Mouse (Mus musculus) CH12.LX (cell line): Measurements from ENCODE around the gene Lce1m. TPM values are rescaled to one million over a fixed set of nuclear protein-coding genes. Genes with fewer than 3 reads are reported as not detected.

Experiments
- DNase-seq: peaks from one replicate; pipeline ENCODE4 v3.0.0-alpha.2; 2013; ENCODE audit errors: extremely low read depth
- H3K27ac ChIP-seq: 2 replicates; pipeline ENCODE4 v1.5.1; 2012; ENCODE audit warnings: low read depth, mild to moderate bottlenecking, control low read depth, moderate library complexity; ENCODE audit not compliant: insufficient read depth
- H3K27me3 ChIP-seq: replicated peaks from 2 replicates; pipeline ENCODE3; 2012; ENCODE audit warnings: inconsistent platforms
- H3K36me3 ChIP-seq, 2 experiments: replicated peaks in 1 of 2; 2 replicates each; pipeline versions ENCODE3 to v1.6.1; 2012; ENCODE audit warnings: inconsistent platforms in 1 of 2, low read length in 1 of 2, mild to moderate bottlenecking in 1 of 2, mixed read lengths in 1 of 2, moderate library complexity in 1 of 2; ENCODE audit not compliant: control insufficient read depth in 1 of 2, insufficient read depth in 1 of 2
- H3K4me1 ChIP-seq, 2 experiments: 2 replicates each; pipeline ENCODE4 v1.6.1; 2012; ENCODE audit warnings: inconsistent platforms in 1 of 2, moderate library complexity in 1 of 2; ENCODE audit not compliant: insufficient read depth in 2 of 2, control insufficient read depth in 1 of 2
- H3K4me2 ChIP-seq: 2 replicates; pipeline ENCODE4 v1.6.1; 2012; ENCODE audit warnings: low read depth, mild to moderate bottlenecking, control low read depth; ENCODE audit not compliant: poor library complexity, insufficient read depth, severe bottlenecking
- H3K4me3 ChIP-seq, 3 experiments: fragments of 150-350 bp in 1 of 3; sonication (generic) in 1 of 3; replicated peaks in 1 of 3; 2 replicates each; pipeline versions ENCODE3 to v1.5.1; 2011 to 2012; ENCODE audit warnings: low read depth in 2 of 3, low read length in 2 of 3, mild to moderate bottlenecking in 2 of 3, moderate library complexity in 2 of 3, control low read depth in 1 of 3, improper control_type of control experiment in 1 of 3, inconsistent platforms in 1 of 3, mixed read lengths in 1 of 3; ENCODE audit not compliant: poor library complexity in 1 of 3
- H3K79me2 ChIP-seq: replicated peaks from 2 replicates; pipeline ENCODE4 v1.6.1; 2012; ENCODE audit warnings: mild to moderate bottlenecking, moderate library complexity; ENCODE audit not compliant: control insufficient read depth, poor library complexity, insufficient read depth, severe bottlenecking; ENCODE audit errors: extremely low read depth
- H3K9ac ChIP-seq: 2 replicates; pipeline ENCODE4 v1.6.1; 2012; ENCODE audit warnings: low read depth, mild to moderate bottlenecking, control low read depth, moderate library complexity; ENCODE audit not compliant: insufficient read depth
- H3K9me3 ChIP-seq: replicated peaks from 2 replicates; pipeline ENCODE3; 2012; ENCODE audit warnings: low read length, inconsistent platforms, mixed read lengths
- BHLHE40 ChIP-seq: IDR thresholded peaks from 2 replicates; pipeline ENCODE4 v1.6.1; 2011; ENCODE audit warnings: mild to moderate bottlenecking, low read depth, low read length, improper control_type of control experiment
- CHD1 ChIP-seq: IDR thresholded peaks from 2 replicates; pipeline ENCODE4 v1.6.1; 2012; ENCODE audit warnings: low read depth, low read length, improper control_type of control experiment, inconsistent platforms
- CTCF ChIP-seq, 2 experiments: IDR thresholded peaks in 1 of 2; conservative IDR thresholded peaks in 1 of 2; 2 replicates each; pipeline ENCODE4 v1.5.1; 2011 to 2012; ENCODE audit warnings: low read depth in 2 of 2, low read length in 2 of 2, improper control_type of control experiment in 1 of 2, inconsistent platforms in 1 of 2, mild to moderate bottlenecking in 1 of 2, moderate library complexity in 1 of 2
- E2F4 ChIP-seq: IDR thresholded peaks from 2 replicates; pipeline ENCODE4 v1.6.1; 2011; ENCODE audit warnings: low read depth, low read length, improper control_type of control experiment; ENCODE audit not compliant: insufficient replicate concordance
- HCFC1 ChIP-seq: IDR thresholded peaks from 2 replicates; pipeline ENCODE4 v1.6.1; 2012; ENCODE audit warnings: low read depth, mild to moderate bottlenecking, inconsistent platforms, low read length, improper control_type of control experiment
- IRF4 ChIP-seq: IDR thresholded peaks from 2 replicates; pipeline ENCODE4 v1.6.1; 2014; ENCODE audit warnings: low read depth, mild to moderate bottlenecking, inconsistent platforms, low read length, improper control_type of control experiment
- JUND ChIP-seq: conservative IDR thresholded peaks from 2 replicates; pipeline ENCODE4 v1.6.1; 2011; ENCODE audit warnings: low read depth, low read length, improper control_type of control experiment
- KAT2A ChIP-seq: IDR thresholded peaks from 2 replicates; pipeline ENCODE4 v1.6.1; 2012; ENCODE audit warnings: low read length, improper control_type of control experiment, inconsistent platforms; ENCODE audit not compliant: insufficient replicate concordance
- MAFK ChIP-seq: IDR thresholded peaks from 2 replicates; pipeline ENCODE4 v1.6.1; 2011; ENCODE audit warnings: low read length, improper control_type of control experiment; ENCODE audit not compliant: insufficient replicate concordance
- MAX ChIP-seq: IDR thresholded peaks from 2 replicates; pipeline ENCODE4 v1.6.1; 2011; ENCODE audit warnings: low read length, improper control_type of control experiment
- MAZ ChIP-seq: IDR thresholded peaks from 2 replicates; pipeline ENCODE4 v1.6.1; 2012; ENCODE audit warnings: low read depth, mild to moderate bottlenecking, inconsistent platforms, low read length, improper control_type of control experiment, moderate library complexity
- MEF2A ChIP-seq: IDR thresholded peaks from 2 replicates; pipeline ENCODE4 v1.6.1; 2014; ENCODE audit warnings: low read depth, mild to moderate bottlenecking, inconsistent platforms, low read length, improper control_type of control experiment, borderline replicate concordance
- MXI1 ChIP-seq: IDR thresholded peaks from 2 replicates; pipeline ENCODE4 v1.6.1; 2011; ENCODE audit warnings: mild to moderate bottlenecking, low read depth, low read length, improper control_type of control experiment
- MYC ChIP-seq: IDR thresholded peaks from 2 replicates; pipeline ENCODE4 v1.6.1; 2011; ENCODE audit warnings: low read depth, mild to moderate bottlenecking, improper control_type of control experiment, low read length
- NELFE ChIP-seq: IDR thresholded peaks from 2 replicates; pipeline ENCODE4 v1.6.1; 2011; ENCODE audit warnings: low read depth, low read length, improper control_type of control experiment
- POLR2A ChIP-seq: IDR thresholded peaks from 2 replicates; pipeline ENCODE4 v1.6.1; 2011; ENCODE audit warnings: low read depth, mild to moderate bottlenecking, improper control_type of control experiment, low read length
- POLR2AphosphoS2 ChIP-seq: IDR thresholded peaks from 2 replicates; pipeline ENCODE4 v1.6.1; 2011; ENCODE audit warnings: low read depth, low read length, improper control_type of control experiment
- RAD21 ChIP-seq: IDR thresholded peaks from 2 replicates; pipeline ENCODE4 v1.6.1; 2011; ENCODE audit warnings: low read depth, mild to moderate bottlenecking, low read length, improper control_type of control experiment, moderate library complexity
- RCOR1 ChIP-seq: conservative IDR thresholded peaks from 2 replicates; pipeline ENCODE4 v1.6.1; 2012; ENCODE audit warnings: low read depth, mild to moderate bottlenecking, inconsistent platforms, low read length, improper control_type of control experiment
- SIN3A ChIP-seq: IDR thresholded peaks from 2 replicates; pipeline ENCODE4 v1.6.1; 2012; ENCODE audit warnings: low read length, improper control_type of control experiment, inconsistent platforms
- SMC3 ChIP-seq: IDR thresholded peaks from 2 replicates; pipeline ENCODE4 v1.6.1; 2011; ENCODE audit warnings: low read depth, low read length, improper control_type of control experiment
- TBP ChIP-seq: conservative IDR thresholded peaks from 2 replicates; pipeline ENCODE4 v1.6.1; 2011; ENCODE audit warnings: low read depth, low read length, improper control_type of control experiment
- TCF12 ChIP-seq: IDR thresholded peaks from 2 replicates; pipeline ENCODE4 v1.6.1; 2014; ENCODE audit warnings: low read depth, mild to moderate bottlenecking, inconsistent platforms, low read length, improper control_type of control experiment
- USF1 ChIP-seq: IDR thresholded peaks from 2 replicates; pipeline ENCODE4 v1.6.1; 2014; ENCODE audit warnings: low read depth, mild to moderate bottlenecking, inconsistent platforms, low read length, improper control_type of control experiment
- USF2 ChIP-seq: conservative IDR thresholded peaks from 2 replicates; pipeline ENCODE4 v1.6.1; 2011; ENCODE audit warnings: low read depth, low read length, improper control_type of control experiment
- ZKSCAN1 ChIP-seq: IDR thresholded peaks from 2 replicates; pipeline ENCODE4 v1.6.1; 2012; ENCODE audit warnings: low read depth, inconsistent platforms, low read length, improper control_type of control experiment, borderline replicate concordance
- ZMIZ1 ChIP-seq: IDR thresholded peaks from 2 replicates; pipeline ENCODE4 v1.6.1; 2012; ENCODE audit warnings: low read depth, mild to moderate bottlenecking, inconsistent platforms, low read length, improper control_type of control experiment
- ZNF384 ChIP-seq: IDR thresholded peaks from 2 replicates; pipeline ENCODE4 v1.6.1; 2012; ENCODE audit warnings: low read depth, low read length, improper control_type of control experiment, inconsistent platforms
- dilution Hi-C: fragments of 300-500 bp; cut with MboI; formaldehyde crosslinking; loops from 2 replicates; pipeline ENCODE4 v1.14.3; 2020; ENCODE audit warnings: low sequenced_read_pairs; ENCODE audit not compliant: extremely low pct_unique_long_range_greater_than_20kb, extremely low pct_ligation_motif_present
- in situ Hi-C: fragments of 300-500 bp; cut with MboI; formaldehyde crosslinking; loops from 3 replicates; pipeline ENCODE4 v1.14.3; 2019; ENCODE audit warnings: low sequenced_read_pairs, low pct_ligation_motif_present, low pct_unique_long_range_greater_than_20kb, mixed read lengths
- polyA plus RNA-seq: library from polyadenylated mRNA; unstranded; fragments of >175 nt; gene quantifications from 2 replicates; pipeline ENCODE4 v1.2.1, GENCODE M21; 2012; ENCODE audit warnings: low read depth; ENCODE audit not compliant: insufficient read length
- total RNA-seq, 2 experiments: library from RNA; depleted of rRNA; stranded (reverse); fragments of 300-350 nt in 1 of 2; fragments of >200 nt in 1 of 2; gene quantifications; 2 replicates each; pipeline ENCODE4 v1.2.3; 2012 to 2014

The Lce1m gene
- total and polyA plus RNA-seq, 3 experiments = not detected

- no peak overlapping the region for H3K9ac ChIP-seq
- no peak overlapping the region for H3K27ac ChIP-seq
- no peak for DNase-seq
- H3K4me2 ChIP-seq = no peak overlapping the region
- TF ChIP-seq SMC3 = no peak
- TF ChIP-seq RAD21 = no peak
- TF ChIP-seq RCOR1 = no peak
- no peak for TF ChIP-seq E2F4
- no peak for TF ChIP-seq KAT2A
- TF ChIP-seq CHD1 = no peak
- no peak for TF ChIP-seq MAZ
- TF ChIP-seq JUND = no peak
- no peak for TF ChIP-seq ZMIZ1
- TF ChIP-seq NELFE = no peak
- TF ChIP-seq CTCF (conservative IDR thresholded peaks at IDR 0.05 in 1 of 2, IDR thresholded peaks at IDR 0.05 in 1 of 2; ENCODE audit: low read depth in 2 of 2, low read length in 2 of 2) = no peak
- TF ChIP-seq MEF2A = no peak
- TF ChIP-seq POLR2A = no peak
- no peak for TF ChIP-seq MAX
- TF ChIP-seq POLR2AphosphoS2 = no peak
- no peak for TF ChIP-seq HCFC1
- no peak for TF ChIP-seq MXI1
- no peak for TF ChIP-seq BHLHE40
- no peak overlapping the region for H3K4me3 ChIP-seq
- H3K79me2 ChIP-seq = no peaks in the 10 kb centered on the region
- peaks cover 0 to 31% of the 10 kb centered on the region in 2 experiments; a peak in 2 of 4 replicates for H3K4me1 ChIP-seq
- no peaks in the 10 kb centered on the region for H3K27me3 ChIP-seq
- H3K9me3 ChIP-seq = no peaks in the 10 kb centered on the region
- in situ Hi-C loops = no loop called here
- no peaks in the 10 kb centered on the region for H3K36me3 ChIP-seq
- dilution Hi-C loops = no loop called here
These were observed 4.0 kb downstream of the Lce1m start for GRCm38 (mm10) chr3:93014871-93015270.

- dilution Hi-C loops (no loop called here), in situ Hi-C loops (no loop called here)
- no peaks in the 10 kb centered on the region for H3K27me3 ChIP-seq
- DNase-seq = no peak
- H3K27ac ChIP-seq = no peak overlapping the region
- H3K9me3 ChIP-seq = no peaks in the 10 kb centered on the region
- TF ChIP-seq TCF12 (no peak), ZMIZ1 (no peak), CTCF (conservative IDR thresholded peaks at IDR 0.05 in 1 of 2, IDR thresholded peaks at IDR 0.05 in 1 of 2; ENCODE audit: low read depth in 2 of 2, low read length in 2 of 2) (no peak), USF2 (no peak), RCOR1 (no peak), MYC (no peak), SIN3A (no peak), MAX (no peak), MAFK (no peak), E2F4 (no peak), ZNF384 (no peak), IRF4 (no peak), ZKSCAN1 (no peak), TBP (no peak), HCFC1 (no peak), USF1 (no peak), MXI1 (no peak)
- no peak overlapping the region for H3K4me2 ChIP-seq
- H3K4me1 ChIP-seq = peaks cover 0 to 31% of the 10 kb centered on the region in 2 experiments; a peak in 2 of 4 replicates
- no peak overlapping the region for H3K4me3 ChIP-seq
- no peaks in the 10 kb centered on the region for H3K79me2 ChIP-seq
- no peak overlapping the region for H3K9ac ChIP-seq
- no peaks in the 10 kb centered on the region for H3K36me3 ChIP-seq
These were observed 4.5 kb downstream of the Lce1m start for GRCm38 (mm10) chr3:93014378-93014801.
